In the genomic region with DNA sequence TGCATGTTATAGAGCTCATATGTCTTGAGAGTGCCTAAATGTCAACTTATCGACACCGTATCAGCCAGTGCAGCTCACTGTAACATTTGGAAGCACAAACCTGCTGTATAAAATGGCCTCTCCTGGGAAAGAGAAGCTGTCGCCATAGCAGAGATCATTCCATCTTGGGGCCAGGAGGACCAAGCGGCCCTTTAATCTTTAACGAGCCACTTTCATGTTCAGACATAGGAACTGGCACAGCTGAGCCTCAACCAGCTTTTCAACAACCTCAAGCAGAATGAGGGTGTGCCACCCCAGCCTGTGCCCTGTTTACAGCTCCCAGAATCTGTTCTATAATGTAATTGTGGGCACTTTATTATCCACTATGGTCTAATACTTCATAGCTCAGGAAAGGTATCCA, we compare ENCODE assay signal across 21 mouse cellular contexts. TPM values are rescaled to one million over a fixed set of nuclear protein-coding genes. Genes with fewer than 3 reads are reported as not detected.
DNase-seq lines count a peak whose midpoint lies in the region; ATAC-seq and TF ChIP-seq lines count a peak whose summit lies in the region.
"Had no signal": no experiment of that assay in that cellular context is flagged by ENCODE, and none has a peak within 500 bp of the region (broad histone marks: within the 10 kb centered on the region; RNA-seq: fewer than 3 reads in every experiment).

No protein-coding gene starts in this region.

- no peak overlapping the region for H3K27ac ChIP-seq in kidney, adult 2 months (ENCODE audit: insufficient read depth, low read depth, low read length)
- H3K27ac ChIP-seq in midbrain, embryonic 10.5 days (replicated peaks): peak overlapping the region; percentile 25; the same call in 1 of the 2 replicates
- H3K27ac ChIP-seq in midbrain, embryonic 11.5 days (ENCODE audit: low read depth, low read length): no peak overlapping the region
- H3K27ac ChIP-seq in liver, embryonic 15.5 days (replicated peaks): peak overlapping the region; percentile 74
- H3K27ac ChIP-seq: heart, embryonic 13.5 days; stomach, embryonic 15.5 days had no signal

- H3K36me3 ChIP-seq in kidney, adult 2 months (ENCODE audit: control insufficient read depth, insufficient read depth, low read length): no peaks in the 10 kb centered on the region
- H3K36me3 ChIP-seq in midbrain, embryonic 10.5 days: no peaks in the 10 kb centered on the region
- H3K36me3 ChIP-seq in midbrain, embryonic 11.5 days (ENCODE audit: control insufficient read depth, insufficient read depth, low read length): no peaks in the 10 kb centered on the region
- 0 out of 2 replicates have a peak, but pooled peaks cover 10% of the 10 kb centered on the region for H3K36me3 ChIP-seq in liver, embryonic 15.5 days (replicated peaks)
- H3K36me3 ChIP-seq: heart, embryonic 13.5 days; neural tube, embryonic 15.5 days; stomach, embryonic 15.5 days had no signal

- no peaks in the 10 kb centered on the region for H3K9me3 ChIP-seq in midbrain, embryonic 10.5 days (replicated peaks)
- H3K9me3 ChIP-seq in midbrain, embryonic 11.5 days (ENCODE audit: control insufficient read depth, low read length): no peaks in the 10 kb centered on the region
- H3K9me3 ChIP-seq in liver, embryonic 15.5 days (replicated peaks): no peaks in the 10 kb centered on the region
- H3K9me3 ChIP-seq: G1E; heart, embryonic 13.5 days; neural tube, embryonic 15.5 days; stomach, embryonic 15.5 days had no signal

- H3K4me3 ChIP-seq in kidney, adult 2 months (ENCODE audit: insufficient read depth, low read depth, low read length): no peak overlapping the region
- H3K4me3 ChIP-seq in midbrain, embryonic 10.5 days: no peak overlapping the region
- H3K4me3 ChIP-seq in midbrain, embryonic 11.5 days (ENCODE audit: low read depth, low read length): no peak overlapping the region
- no peak overlapping the region for H3K4me3 ChIP-seq in liver, embryonic 15.5 days (replicated peaks)
- H3K4me3 ChIP-seq: heart, embryonic 13.5 days; neural tube, embryonic 15.5 days; stomach, embryonic 15.5 days had no signal

- peaks cover 46% of the 10 kb centered on the region for H3K4me1 ChIP-seq in kidney, adult 2 months (ENCODE audit: control insufficient read depth, insufficient read depth, low read length)
- peaks cover 37% of the 10 kb centered on the region for H3K4me1 ChIP-seq in midbrain, embryonic 10.5 days
- H3K4me1 ChIP-seq in midbrain, embryonic 11.5 days (ENCODE audit: control insufficient read depth, insufficient read depth, low read length): peaks cover 5% of the 10 kb centered on the region; the same call in 1 of the 2 replicates
- H3K4me1 ChIP-seq in liver, embryonic 15.5 days (replicated peaks): peaks cover 97% of the 10 kb centered on the region

- no peak overlapping the region for H3K9ac ChIP-seq in midbrain, embryonic 11.5 days (ENCODE audit: low read length)
- no peak overlapping the region for H3K9ac ChIP-seq in liver, embryonic 15.5 days
- H3K9ac ChIP-seq: heart, embryonic 13.5 days; neural tube, embryonic 15.5 days; stomach, embryonic 15.5 days had no signal

- no peak for ATAC-seq in midbrain, embryonic 11.5 days (ENCODE audit: low FRiP score)
- no peak for ATAC-seq in liver, embryonic 15.5 days (ENCODE audit: insufficient read depth)
- no peak for ATAC-seq in frontal cortex, adult (ENCODE audit: low TSS enrichment)

- no peak for TF ChIP-seq POLR2A in kidney, adult 2 months (IDR thresholded peaks at IDR 0.05; ENCODE audit: low read depth, low read length)

- TF ChIP-seq CTCF in kidney, adult 2 months (conservative IDR thresholded peaks at IDR 0.05; ENCODE audit: insufficient read depth, insufficient read length, low read depth, low read length): no peak

- H3K27me3 ChIP-seq in kidney, adult 2 months (replicated peaks; ENCODE audit: control insufficient read depth, insufficient read depth, low read length): no peaks in the 10 kb centered on the region
- H3K27me3 ChIP-seq in midbrain, embryonic 10.5 days (ENCODE audit: low read depth, poor library complexity, severe bottlenecking): peaks cover 3% of the 10 kb centered on the region; the same call in 1 of the 2 replicates
- H3K27me3 ChIP-seq in midbrain, embryonic 11.5 days (ENCODE audit: control insufficient read depth, insufficient read depth, low read length): no peaks in the 10 kb centered on the region
- H3K27me3 ChIP-seq in liver, embryonic 15.5 days: no peaks in the 10 kb centered on the region
- H3K27me3 ChIP-seq: heart, embryonic 13.5 days; neural tube, embryonic 15.5 days; stomach, embryonic 15.5 days had no signal

- 40% methylated on average over 5 of the region's 5 CpGs for WGBS in kidney, adult 2 months
- WGBS in midbrain, embryonic 10.5 days: 83% methylated on average over 5 of the region's 5 CpGs
- WGBS in midbrain, embryonic 11.5 days: 75% methylated on average over 5 of the region's 5 CpGs
- 75% methylated on average over 5 of the region's 5 CpGs for WGBS in liver, embryonic 15.5 days (ENCODE audit: insufficient replicate concordance)

- peak; percentile 57 for DNase-seq in kidney, adult 2 months
- DNase-seq in kidney, postnatal 25 days: no peak
- DNase-seq in midbrain, embryonic 10.5 days (ENCODE audit: low spot score): no peak
- DNase-seq in midbrain, embryonic 11.5 days (ENCODE audit: low spot score, missing footprints): no peak
- no peak for DNase-seq in gastrocnemius, postnatal 4 days (ENCODE audit: low spot score in 2 of 2)
- DNase-seq: cerebellum, adult 18-20 months; heart, postnatal 4 days; kidney, adult 11 months; lung, adult 2 months; lung, postnatal 4 days; retina, postnatal 1 day had no signal

- no peak overlapping the region for H3K4me2 ChIP-seq in midbrain, embryonic 11.5 days
- no peak overlapping the region for H3K4me2 ChIP-seq in liver, embryonic 15.5 days
- H3K4me2 ChIP-seq: heart, embryonic 13.5 days; neural tube, embryonic 15.5 days; stomach, embryonic 15.5 days had no signal

RNA-seq across cellular contexts. Expression of a gene that starts 20.8 kb away (rescaled TPM):
- 15.3 and 19.4 TPM in 2 replicates for polyA plus RNA-seq in kidney, adult 2 months (2012; rRNA removed)
- polyA plus RNA-seq in midbrain, embryonic 10.5 days (2016; fragmentation: Nextera tagmentation; extraction: Ambion mirVana): 11.5 and 12.0 TPM in 2 replicates
- 8.9 and 9.2 TPM in 2 replicates for polyA plus RNA-seq in midbrain, embryonic 11.5 days (2014; fragmentation: Nextera tagmentation; extraction: Ambion mirVana)
- polyA plus RNA-seq in liver, embryonic 15.5 days (2015; fragmentation: Nextera tagmentation; extraction: Ambion mirVana): 24.5 and 26.0 TPM in 2 replicates
- 1 to 10 TPM; 5.4 to 6.0 TPM for total RNA-seq in gastrocnemius, postnatal 4 days (2021)

RNA-seq across cellular contexts. Expression of a gene that starts 40.2 kb away (rescaled TPM):
- polyA plus RNA-seq in kidney, adult 2 months (2012; rRNA removed): 13.7 and 15.7 TPM in 2 replicates
- polyA plus RNA-seq in midbrain, embryonic 10.5 days (2016; fragmentation: Nextera tagmentation; extraction: Ambion mirVana): 16.3 and 17.2 TPM in 2 replicates
- 13.7 and 17.4 TPM in 2 replicates for polyA plus RNA-seq in midbrain, embryonic 11.5 days (2014; fragmentation: Nextera tagmentation; extraction: Ambion mirVana)
- polyA plus RNA-seq in liver, embryonic 15.5 days (2015; fragmentation: Nextera tagmentation; extraction: Ambion mirVana): 5.6 and 6.2 TPM in 2 replicates
- total RNA-seq in gastrocnemius, postnatal 4 days (2021): 10 to 100 TPM in 1 of 2 experiments, 1 to 10 TPM in 1; 9.6 to 10.4 TPM

RNA-seq across cellular contexts. Expression of a gene that starts 41.7 kb away (rescaled TPM):
- polyA plus RNA-seq in kidney, adult 2 months (2012; rRNA removed): 0.13 and 0.19 TPM in 2 replicates
- polyA plus RNA-seq in midbrain, embryonic 10.5 days (2016; fragmentation: Nextera tagmentation; extraction: Ambion mirVana): 0.28 and 0.34 TPM in 2 replicates
- 0.19 and 0.30 TPM in 2 replicates for polyA plus RNA-seq in midbrain, embryonic 11.5 days (2014; fragmentation: Nextera tagmentation; extraction: Ambion mirVana)
- polyA plus RNA-seq in liver, embryonic 15.5 days (2015; fragmentation: Nextera tagmentation; extraction: Ambion mirVana): 0.07 and 0.18 TPM in 2 replicates
- total RNA-seq in gastrocnemius, postnatal 4 days (2021): not detected
- total RNA-seq: granulocyte monocyte progenitor cell, adult 5-6 weeks; layer of hippocampus, postnatal 25 days; left cerebral cortex, postnatal 25 days; monocyte, adult 5-6 weeks had no signal
- polyA plus RNA-seq: G1E had no signal

RNA-seq across cellular contexts. Expression of a gene that starts 58.0 kb away (rescaled TPM):
- polyA plus RNA-seq in kidney, adult 2 months (2012; rRNA removed): 16.3 and 16.9 TPM in 2 replicates
- 40.3 and 40.4 TPM in 2 replicates for polyA plus RNA-seq in midbrain, embryonic 10.5 days (2016; fragmentation: Nextera tagmentation; extraction: Ambion mirVana)
- polyA plus RNA-seq in midbrain, embryonic 11.5 days (2014; fragmentation: Nextera tagmentation; extraction: Ambion mirVana): 22.9 and 23.7 TPM in 2 replicates
- 12.4 and 13.6 TPM in 2 replicates for polyA plus RNA-seq in liver, embryonic 15.5 days (2015; fragmentation: Nextera tagmentation; extraction: Ambion mirVana)
- 10 to 100 TPM; 22.3 to 27.4 TPM for total RNA-seq in gastrocnemius, postnatal 4 days (2021)

Comparison
In these comparisons a context has a peak if more than half of its experiments do, and no peak if none do; other contexts are left out.
1. H3K27ac ChIP-seq: peak in midbrain, embryonic 10.5 days (single experiment) and liver, embryonic 15.5 days (single experiment); none in kidney, adult 2 months (single experiment) and midbrain, embryonic 11.5 days (single experiment).